Mouse (Mus musculus) intestine, postnatal 0 days (tissue): ENCODE data around the gene Wnt7b. TPM values are rescaled to one million over a fixed set of nuclear protein-coding genes. Genes with fewer than 3 reads are reported as not detected.

Experiments
- ATAC-seq: fragments of 200-750 bp; cut with Nextera tagmentation; 2 replicates; pipeline ENCODE4 v1.8.0; 2017; ENCODE audit warnings: mild to moderate bottlenecking, moderate TSS enrichment, moderate library complexity
- H3K27ac ChIP-seq: fragments of 300-500 bp; sonication (generic); 2 replicates; pipeline ENCODE4 v1.5.1; 2014; ENCODE audit warnings: mild to moderate bottlenecking, low read depth, low read length, moderate library complexity
- H3K27me3 ChIP-seq: fragments of 300-500 bp; sonication (generic); replicated peaks from 2 replicates; pipeline ENCODE4 v1.6.1; 2014; ENCODE audit warnings: low read length, mixed read lengths; ENCODE audit not compliant: control insufficient read depth, insufficient read depth
- H3K36me3 ChIP-seq: fragments of 300-500 bp; sonication (generic); 2 replicates; pipeline ENCODE4 v1.6.1; 2014; ENCODE audit warnings: mild to moderate bottlenecking, moderate library complexity; ENCODE audit not compliant: control insufficient read depth, insufficient read depth
- H3K4me1 ChIP-seq: fragments of 300-500 bp; sonication (generic); replicated peaks from 2 replicates; pipeline ENCODE4 v1.6.1; 2014; ENCODE audit warnings: antibody characterized with exemption, low read length, mixed read lengths; ENCODE audit not compliant: control insufficient read depth, insufficient read depth
- H3K4me2 ChIP-seq: fragments of 300-500 bp; sonication (generic); replicated peaks from 2 replicates; pipeline ENCODE4 v1.6.1; 2014; ENCODE audit warnings: low read depth, mild to moderate bottlenecking, moderate library complexity
- H3K4me3 ChIP-seq: fragments of 300-500 bp; sonication (generic); 2 replicates; pipeline ENCODE4 v1.5.1; 2014; ENCODE audit warnings: low read depth, low read length
- H3K9ac ChIP-seq: fragments of 300-500 bp; sonication (generic); 2 replicates; pipeline ENCODE4 v1.6.1; 2014; ENCODE audit warnings: mild to moderate bottlenecking, low read depth, low read length
- H3K9me3 ChIP-seq: fragments of 300-500 bp; sonication (generic); 2 replicates; pipeline ENCODE4 v1.6.1; 2016; ENCODE audit warnings: mixed run types; ENCODE audit not compliant: control insufficient read depth
- CTCF ChIP-seq: sonication (generic); IDR thresholded peaks from 2 replicates; pipeline ENCODE4 v1.5.1; 2016; ENCODE audit warnings: low read depth, mild to moderate bottlenecking, control low read depth, antibody characterized with exemption, moderate library complexity
- WGBS: fragments of 180-500 bp; shearing (Covaris S2); extraction: QIAGEN DNeasy Blood & Tissue Kit; methylation state at CpG from one replicate; pipeline ENCODE4 v1.1.7; 2014; 5-methylcytosine and 5-hydroxymethylcytosine counted together
- polyA plus RNA-seq: library from polyadenylated mRNA; unstranded; fragments of >200 nt; fragmentation: Nextera tagmentation; extraction: Ambion mirVana; gene quantifications from 2 replicates; pipeline ENCODE4 v1.2.1, GENCODE M21; 2015

Wnt7b gene
- polyA plus RNA-seq, 1 experiment from 2014 or later, result 0.14 TPM

DNA sequence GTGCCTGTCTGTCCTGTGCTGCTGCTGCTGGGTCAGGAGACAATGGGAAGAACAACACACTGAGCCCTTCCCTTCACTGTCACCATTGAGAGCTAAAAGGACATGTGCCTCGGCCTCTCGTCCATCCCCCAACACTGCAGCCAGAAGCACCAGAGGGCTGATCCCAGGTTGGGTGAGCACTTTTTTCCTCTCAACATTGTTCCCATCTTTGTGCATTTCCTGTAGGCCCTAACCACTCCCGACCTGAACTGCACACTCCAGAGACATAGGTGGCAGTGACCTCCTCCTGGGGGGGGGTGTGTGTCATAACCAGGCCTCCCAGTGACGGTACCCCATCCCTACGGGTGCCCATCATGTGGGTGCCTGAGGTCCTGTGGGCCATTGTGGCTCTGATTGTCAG is 27.8 kb upstream of the Wnt7b start:
- H3K4me1 ChIP-seq, result no peaks in the 10 kb centered on the region
- H3K9ac ChIP-seq, result no peak overlapping the region
- H3K27me3 ChIP-seq, result no peaks in the 10 kb centered on the region
- H3K4me3 ChIP-seq, result no peak overlapping the region
- WGBS, result 55% methylated on average over 5 of the region's 5 CpGs
- TF ChIP-seq CTCF, result no peak
- ATAC-seq, result 0 out of 2 replicates have a peak, but pooled peaks have one; percentile 2
- H3K9me3 ChIP-seq, result no peaks in the 10 kb centered on the region
- H3K4me2 ChIP-seq, result no peak overlapping the region
- no peak overlapping the region for H3K27ac ChIP-seq
- no peaks in the 10 kb centered on the region for H3K36me3 ChIP-seq

DNA sequence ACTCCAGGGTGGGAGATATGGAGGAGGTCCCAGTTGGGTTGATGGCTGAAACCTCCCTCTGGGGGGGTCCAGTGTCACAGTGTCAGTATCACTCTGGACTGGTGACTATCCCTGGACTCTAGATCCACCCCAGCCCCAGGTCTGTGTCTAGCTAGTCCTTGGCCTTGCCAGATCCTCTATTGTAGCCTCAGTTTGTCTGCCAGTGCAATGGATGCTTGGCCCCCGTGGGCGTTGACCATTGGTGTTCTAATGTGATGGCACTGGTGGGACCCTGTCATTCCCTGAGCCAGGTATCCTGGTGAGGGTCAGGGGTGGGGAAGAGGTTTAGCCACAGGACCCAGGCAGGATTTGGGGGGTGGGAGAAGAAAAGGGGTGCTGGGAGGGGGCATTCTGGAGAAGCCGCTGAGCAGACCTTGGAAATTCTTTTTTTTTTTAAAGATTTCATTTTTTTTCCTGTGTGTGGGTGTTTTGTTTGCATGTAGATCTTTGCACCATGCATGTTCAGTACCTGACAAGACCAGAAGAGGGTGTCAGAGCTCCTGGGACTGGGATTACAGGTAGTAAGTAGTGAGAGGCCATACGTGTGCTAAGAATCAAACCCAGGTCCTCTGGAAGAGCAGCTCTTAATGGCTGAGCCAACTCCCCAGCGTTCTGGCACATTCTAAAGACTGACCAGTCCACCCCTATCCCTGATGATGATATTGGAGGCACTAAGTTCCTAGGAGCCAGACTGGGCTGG is 27.2 kb upstream of the Wnt7b start:
- Histone ChIP-seq H3K4me1 (no peaks in the 10 kb centered on the region), H3K9me3 (no peaks in the 10 kb centered on the region), H3K9ac (no peak overlapping the region), H3K36me3 (no peaks in the 10 kb centered on the region), H3K27me3 (no peaks in the 10 kb centered on the region), H3K27ac (no peak overlapping the region), H3K4me2 (no peak overlapping the region), H3K4me3 (no peak overlapping the region)
- WGBS, result 78% methylated on average over 5 of the region's 5 CpGs
- TF ChIP-seq CTCF, result peak; percentile 50
- no peak for ATAC-seq

DNA sequence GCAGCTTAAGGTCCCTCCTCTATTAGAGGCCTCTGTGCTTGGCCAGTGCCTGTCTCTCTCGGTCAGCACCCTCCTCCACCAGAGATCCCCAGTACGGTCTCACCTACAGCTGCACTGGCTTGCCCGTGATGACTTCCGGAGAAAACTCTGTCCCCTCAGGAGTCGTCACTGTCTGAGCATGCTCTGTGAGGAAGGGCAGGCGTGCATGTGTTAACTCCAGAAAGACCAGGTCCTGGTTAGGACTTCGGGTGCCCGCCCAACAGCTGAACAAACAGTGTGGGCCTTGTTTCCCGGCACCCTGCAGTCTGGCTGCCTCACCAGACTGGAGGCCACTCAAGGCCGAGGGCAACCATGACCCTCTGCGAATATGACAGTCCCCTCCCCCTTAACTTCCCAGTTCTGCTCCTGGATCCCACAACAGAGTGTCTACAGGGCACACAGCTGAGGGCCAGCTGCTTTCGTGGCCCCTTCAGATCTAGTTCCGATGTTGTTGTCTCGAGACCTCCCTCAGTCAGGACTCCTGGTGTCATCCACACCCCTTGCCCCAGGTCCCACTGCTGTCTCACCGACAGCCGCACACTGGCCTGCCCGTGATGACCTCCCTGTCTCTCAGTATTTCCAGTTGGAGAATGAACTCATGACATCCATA is 23.8 kb upstream of the Wnt7b start:
- H3K4me1 ChIP-seq, result no peaks in the 10 kb centered on the region
- no peaks in the 10 kb centered on the region for H3K9me3 ChIP-seq
- no peak overlapping the region for H3K9ac ChIP-seq
- H3K36me3 ChIP-seq, result no peaks in the 10 kb centered on the region
- WGBS, result 41% methylated on average over 17 of the region's 17 CpGs
- no peak for ATAC-seq
- H3K27ac ChIP-seq, result no peak overlapping the region
- no peaks in the 10 kb centered on the region for H3K27me3 ChIP-seq
- H3K4me3 ChIP-seq, result no peak overlapping the region
- 0 out of 2 replicates have a peak overlapping the region, but pooled peaks have one; percentile 3 for H3K4me2 ChIP-seq
- no peak for TF ChIP-seq CTCF

DNA sequence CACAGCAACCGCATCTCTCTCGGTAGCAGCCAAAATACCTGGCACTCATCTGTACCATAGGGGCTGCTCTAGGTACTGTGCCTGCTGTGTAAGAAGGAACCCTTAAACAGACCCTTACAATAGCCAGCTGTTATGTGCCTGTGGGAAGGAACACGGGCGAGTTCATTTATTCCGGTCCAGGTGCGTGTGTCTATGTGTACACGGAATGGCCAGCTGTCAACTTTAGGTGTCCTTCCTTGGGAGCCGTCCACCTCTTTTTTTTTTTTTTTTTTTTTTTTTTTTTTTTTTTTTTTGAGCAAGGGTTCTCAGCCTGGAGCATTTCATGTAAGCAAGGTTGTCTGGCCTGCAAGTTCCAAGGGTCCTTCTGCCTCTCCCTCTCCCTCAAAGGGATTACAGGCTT is 22.7 kb upstream of the Wnt7b start:
- no peaks in the 10 kb centered on the region for H3K36me3 ChIP-seq
- H3K9ac ChIP-seq, result no peak overlapping the region
- no peak overlapping the region for H3K4me3 ChIP-seq
- no peaks in the 10 kb centered on the region for H3K27me3 ChIP-seq
- WGBS, result 81% methylated on average over 8 of the region's 8 CpGs
- no peak overlapping the region for H3K27ac ChIP-seq
- TF ChIP-seq CTCF, result no peak
- H3K4me1 ChIP-seq, result no peaks in the 10 kb centered on the region
- H3K9me3 ChIP-seq, result no peaks in the 10 kb centered on the region
- ATAC-seq, result no peak
- no peak overlapping the region for H3K4me2 ChIP-seq

DNA sequence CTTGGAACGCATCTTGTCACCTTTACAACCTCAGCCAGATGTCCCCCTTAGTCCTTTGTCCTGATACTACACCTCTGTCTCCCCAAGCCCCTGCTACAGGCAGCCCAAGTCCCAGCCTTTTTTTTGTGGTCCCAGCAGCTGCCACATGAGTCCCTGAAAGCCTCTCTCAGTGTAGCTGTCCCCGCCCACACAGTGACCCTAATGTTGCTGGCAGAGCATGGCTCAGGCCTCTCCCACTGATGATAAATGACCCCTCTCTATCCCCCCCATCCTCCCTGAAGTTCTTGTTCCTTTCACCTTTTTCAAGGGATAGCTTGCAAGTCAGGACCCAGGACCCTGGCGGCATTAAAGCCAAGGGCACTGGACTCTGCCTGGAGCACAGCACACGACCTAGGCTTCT is 22.2 kb upstream of the Wnt7b start:
- Histone ChIP-seq H3K9me3 (no peaks in the 10 kb centered on the region), H3K9ac (no peak overlapping the region), H3K4me2 (no peak overlapping the region), H3K36me3 (no peaks in the 10 kb centered on the region), H3K27ac (no peak overlapping the region), H3K27me3 (no peaks in the 10 kb centered on the region), H3K4me1 (no peaks in the 10 kb centered on the region), H3K4me3 (no peak overlapping the region)
- TF ChIP-seq CTCF, result no peak
- ATAC-seq, result no peak
- 76% methylated on average over 4 of the region's 4 CpGs for WGBS

DNA sequence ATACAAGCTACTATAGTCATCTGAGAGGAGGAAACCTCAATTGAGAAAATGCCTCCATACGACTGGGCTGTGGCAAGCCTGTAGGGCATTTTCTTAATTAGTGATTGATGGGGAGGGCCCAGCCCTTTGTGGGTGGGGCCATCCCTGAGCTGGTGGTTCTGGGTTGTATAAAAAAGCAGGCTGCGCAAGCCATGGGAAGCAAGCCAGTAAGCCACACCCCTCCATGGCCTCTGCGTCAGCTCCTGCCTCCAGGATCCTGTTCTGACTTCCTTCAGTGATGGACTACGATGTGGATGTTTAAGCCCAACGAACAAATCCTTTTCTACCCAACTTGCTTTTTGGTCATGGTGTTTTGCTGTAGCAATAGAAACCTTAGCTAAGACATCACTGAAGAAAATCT is 21.1 kb upstream of the Wnt7b start:
- no peaks in the 10 kb centered on the region for H3K36me3 ChIP-seq
- no peak overlapping the region for H3K9ac ChIP-seq
- H3K27me3 ChIP-seq, result no peaks in the 10 kb centered on the region
- H3K27ac ChIP-seq, result no peak overlapping the region
- no peak overlapping the region for H3K4me3 ChIP-seq
- 37% methylated on average over 5 of the region's 5 CpGs for whole genome bisulfite sequencing
- no peak overlapping the region for H3K4me2 ChIP-seq
- no peaks in the 10 kb centered on the region for H3K4me1 ChIP-seq
- no peaks in the 10 kb centered on the region for H3K9me3 ChIP-seq
- no peak for ATAC-seq
- TF ChIP-seq CTCF, result no peak
